Mouse (Mus musculus): ENCODE results near the gene Dock10.

Gene Dock10

GRCm38 (mm10) chr1:80453971-80454370 lies 304.4 kb downstream of the Dock10 start:
- DNase-seq, result no peak

- no peak for DNase-seq
These were observed 306.3 kb downstream of the Dock10 start for GRCm38 (mm10) chr1:80451914-80452549.
